Mouse (Mus musculus): ENCODE data around the gene Fbxl18.

The Fbxl18 gene

DNA sequence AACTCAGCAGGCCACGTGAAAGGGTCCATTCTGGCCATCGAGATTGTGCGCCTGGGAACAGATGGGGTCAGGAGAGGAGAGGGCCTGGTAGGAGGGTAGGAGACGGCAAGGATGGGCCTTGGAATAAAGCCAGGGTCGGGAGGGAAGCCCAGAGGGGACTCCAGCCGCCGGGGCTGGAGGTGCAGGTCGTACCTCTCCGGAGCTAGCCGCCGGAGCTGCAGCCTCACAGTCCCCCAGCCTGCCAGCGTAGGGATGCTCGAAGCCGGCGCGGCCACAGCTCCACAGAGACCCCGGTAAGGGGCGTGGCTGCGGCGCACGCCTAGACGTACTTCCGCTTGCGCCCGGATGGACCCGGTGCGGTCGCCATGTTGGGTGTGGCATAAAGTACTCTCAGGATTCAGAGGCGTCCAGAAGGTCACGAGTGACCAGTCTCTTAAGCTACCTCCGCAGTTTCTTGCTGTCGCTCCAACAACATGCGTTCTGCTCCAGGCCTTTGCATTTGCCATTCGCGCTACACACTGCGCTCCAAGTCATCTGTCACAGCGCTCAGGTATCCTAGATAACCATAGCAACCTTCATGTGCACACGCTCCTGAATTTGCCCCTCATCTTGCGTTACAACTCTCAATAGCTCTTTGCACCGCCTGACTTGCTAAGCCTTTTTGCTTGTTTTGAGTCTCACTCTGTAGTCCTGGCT, at the start of gene Fbxl18:
Fbxl18 (minus strand) TSS at position 504 of the 696 bp plus-strand sequence.
- TF ChIP-seq POU5F1 (IDR thresholded peaks at IDR 0.05; ENCODE audit: borderline replicate concordance, low read length) (no peak), CTCF (conservative IDR thresholded peaks at IDR 0.05; ENCODE audit: low read length) (no peak), NANOG (IDR thresholded peaks at IDR 0.05; ENCODE audit: borderline replicate concordance, low read length) (no peak)
- Histone ChIP-seq H3K4me1 (replicated peaks; ENCODE audit: low read depth, low read length) (peaks cover 55% of the 10 kb centered on the region), H3K9me3 (ENCODE audit: low read length) (no peaks in the 10 kb centered on the region)

GRCm38 (mm10) chr5:142940393-142940792, 45.2 kb upstream of the Fbxl18 start:
- Histone ChIP-seq H3K27me3 (ENCODE audit: insufficient read depth, low read length) (no peaks in the 10 kb centered on the region), H3K9me3 (ENCODE audit: low read length) (no peaks in the 10 kb centered on the region), H3K4me1 (replicated peaks; ENCODE audit: low read depth, low read length) (peaks cover 47% of the 10 kb centered on the region), H3K4me3 (replicated peaks; ENCODE audit: low read length) (no peak overlapping the region), H3K36me3 (ENCODE audit: insufficient read depth, low read length) (no peaks in the 10 kb centered on the region)
- peak; percentile 48 for TF ChIP-seq CTCF (conservative IDR thresholded peaks at IDR 0.05; ENCODE audit: low read length)
- TF ChIP-seq POU5F1 (IDR thresholded peaks at IDR 0.05; ENCODE audit: borderline replicate concordance, low read length) = no peak

More for the DNA sequence above, at the start of gene Fbxl18:
- Histone ChIP-seq H3K27me3 (ENCODE audit: insufficient read depth, low read length) (no peaks in the 10 kb centered on the region), H3K36me3 (ENCODE audit: insufficient read depth, low read length) (peaks cover 50% of the 10 kb centered on the region), H3K4me3 (replicated peaks; ENCODE audit: low read length) (peak within 1 kb of the TSS; percentile 96)

DNA sequence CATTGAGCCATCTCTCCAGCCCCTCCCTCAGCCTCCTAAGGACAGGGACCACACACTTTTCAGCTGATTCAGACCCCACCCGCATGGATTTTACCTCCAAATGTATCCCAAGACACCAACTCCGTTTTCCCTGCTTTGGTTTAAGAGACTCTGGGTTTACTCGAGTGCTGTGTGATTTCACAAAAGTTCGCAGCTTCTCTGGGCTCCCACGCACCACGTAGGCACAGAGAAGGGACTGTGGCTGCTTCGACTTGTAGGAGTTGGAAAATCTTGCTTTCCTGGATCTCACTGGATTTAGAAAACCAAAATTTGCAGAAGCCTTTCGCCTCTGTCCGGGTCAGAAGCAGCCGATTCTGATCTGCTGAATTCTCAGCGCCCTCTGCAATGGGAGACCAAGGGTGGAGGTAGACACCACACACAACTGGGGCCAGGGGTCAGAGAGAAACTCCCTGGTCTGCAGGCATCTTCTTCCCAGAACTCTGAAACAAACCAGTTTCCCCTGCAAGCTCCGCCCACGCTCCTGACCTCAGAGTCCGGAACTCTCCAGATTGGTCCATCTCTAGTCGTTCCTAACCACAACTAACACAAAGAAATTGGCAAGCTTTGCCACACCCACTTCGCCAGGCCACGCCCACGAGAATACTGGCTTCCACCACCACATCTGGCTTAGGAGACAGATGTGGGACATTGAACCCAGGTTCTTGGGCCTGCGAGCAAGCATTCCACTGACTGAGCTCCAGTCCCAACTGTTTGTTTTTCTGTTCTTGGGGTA, 42.9 kb upstream of the Fbxl18 start:
- Histone ChIP-seq H3K4me3 (replicated peaks; ENCODE audit: low read length) (peak overlapping the region; percentile 61), H3K4me1 (replicated peaks; ENCODE audit: low read depth, low read length) (peaks cover 40% of the 10 kb centered on the region), H3K36me3 (ENCODE audit: insufficient read depth, low read length) (no peaks in the 10 kb centered on the region), H3K9me3 (ENCODE audit: low read length) (no peaks in the 10 kb centered on the region), H3K27me3 (ENCODE audit: insufficient read depth, low read length) (no peaks in the 10 kb centered on the region)
- TF ChIP-seq CTCF (conservative IDR thresholded peaks at IDR 0.05; ENCODE audit: low read length) (no peak), POU5F1 (IDR thresholded peaks at IDR 0.05; ENCODE audit: borderline replicate concordance, low read length) (no peak), NANOG (IDR thresholded peaks at IDR 0.05; ENCODE audit: borderline replicate concordance, low read length) (no peak)

GRCm38 (mm10) chr5:142936336-142936719, 41.1 kb upstream of the Fbxl18 start:
- Histone ChIP-seq H3K27me3 (ENCODE audit: insufficient read depth, low read length) (no peaks in the 10 kb centered on the region), H3K4me3 (replicated peaks; ENCODE audit: low read length) (peak overlapping the region; percentile 27), H3K4me1 (replicated peaks; ENCODE audit: low read depth, low read length) (peaks cover 46% of the 10 kb centered on the region), H3K36me3 (ENCODE audit: insufficient read depth, low read length) (no peaks in the 10 kb centered on the region), H3K9me3 (ENCODE audit: low read length) (no peaks in the 10 kb centered on the region)
- TF ChIP-seq NANOG (IDR thresholded peaks at IDR 0.05; ENCODE audit: borderline replicate concordance, low read length) (no peak), CTCF (conservative IDR thresholded peaks at IDR 0.05; ENCODE audit: low read length) (peak; percentile 94)

DNA sequence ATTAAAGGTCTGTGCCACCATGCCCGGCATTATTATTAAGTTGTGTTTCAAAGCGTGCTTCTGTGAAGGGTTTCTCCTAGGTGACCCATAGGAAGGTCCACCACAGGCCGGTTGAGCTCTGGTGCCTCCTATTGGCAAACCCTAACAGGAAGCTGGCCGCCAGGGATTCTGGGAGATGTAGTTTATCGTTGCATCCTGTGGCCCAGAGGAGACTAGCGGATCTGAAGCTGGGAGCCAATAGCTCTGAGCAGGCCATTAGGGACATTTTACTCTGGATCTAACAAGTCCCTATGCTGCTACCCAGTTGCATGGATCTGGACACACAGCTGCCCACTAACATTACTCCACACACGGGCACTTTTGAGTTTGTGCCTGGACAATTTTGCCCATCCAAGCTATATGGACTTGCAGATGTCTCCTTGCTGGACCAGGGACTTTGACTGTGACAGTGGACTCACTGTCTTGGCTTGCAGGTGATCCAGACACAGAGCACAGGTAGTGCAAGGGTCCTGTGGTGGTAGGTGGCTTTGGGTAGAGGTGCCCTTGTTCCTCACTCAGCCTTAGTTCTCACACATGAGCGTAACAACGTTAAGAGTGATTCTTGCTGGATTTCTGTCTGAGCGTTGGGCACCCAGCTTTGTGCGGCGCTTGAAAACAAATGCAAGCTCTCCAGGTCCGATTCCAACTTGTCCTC, 40.6 kb upstream of the Fbxl18 start:
- Histone ChIP-seq H3K4me1 (replicated peaks; ENCODE audit: low read depth, low read length) (peaks cover 50% of the 10 kb centered on the region), H3K4me3 (replicated peaks; ENCODE audit: low read length) (peak overlapping the region; percentile 27), H3K36me3 (ENCODE audit: insufficient read depth, low read length) (no peaks in the 10 kb centered on the region), H3K27me3 (ENCODE audit: insufficient read depth, low read length) (no peaks in the 10 kb centered on the region), H3K9me3 (ENCODE audit: low read length) (no peaks in the 10 kb centered on the region)
- TF ChIP-seq POU5F1 (IDR thresholded peaks at IDR 0.05; ENCODE audit: borderline replicate concordance, low read length) (no peak), CTCF (conservative IDR thresholded peaks at IDR 0.05; ENCODE audit: low read length) (no peak), NANOG (IDR thresholded peaks at IDR 0.05; ENCODE audit: borderline replicate concordance, low read length) (no peak)

GRCm38 (mm10) chr5:142932731-142933130, 37.5 kb upstream of the Fbxl18 start:
- Histone ChIP-seq H3K9me3 (ENCODE audit: low read length) (no peaks in the 10 kb centered on the region), H3K4me1 (replicated peaks; ENCODE audit: low read depth, low read length) (peaks cover 63% of the 10 kb centered on the region), H3K36me3 (ENCODE audit: insufficient read depth, low read length) (no peaks in the 10 kb centered on the region), H3K4me3 (replicated peaks; ENCODE audit: low read length) (no peak overlapping the region), H3K27me3 (ENCODE audit: insufficient read depth, low read length) (no peaks in the 10 kb centered on the region)
- TF ChIP-seq CTCF (conservative IDR thresholded peaks at IDR 0.05; ENCODE audit: low read length) (no peak), POU5F1 (IDR thresholded peaks at IDR 0.05; ENCODE audit: borderline replicate concordance, low read length) (no peak), NANOG (IDR thresholded peaks at IDR 0.05; ENCODE audit: borderline replicate concordance, low read length) (no peak)

DNA sequence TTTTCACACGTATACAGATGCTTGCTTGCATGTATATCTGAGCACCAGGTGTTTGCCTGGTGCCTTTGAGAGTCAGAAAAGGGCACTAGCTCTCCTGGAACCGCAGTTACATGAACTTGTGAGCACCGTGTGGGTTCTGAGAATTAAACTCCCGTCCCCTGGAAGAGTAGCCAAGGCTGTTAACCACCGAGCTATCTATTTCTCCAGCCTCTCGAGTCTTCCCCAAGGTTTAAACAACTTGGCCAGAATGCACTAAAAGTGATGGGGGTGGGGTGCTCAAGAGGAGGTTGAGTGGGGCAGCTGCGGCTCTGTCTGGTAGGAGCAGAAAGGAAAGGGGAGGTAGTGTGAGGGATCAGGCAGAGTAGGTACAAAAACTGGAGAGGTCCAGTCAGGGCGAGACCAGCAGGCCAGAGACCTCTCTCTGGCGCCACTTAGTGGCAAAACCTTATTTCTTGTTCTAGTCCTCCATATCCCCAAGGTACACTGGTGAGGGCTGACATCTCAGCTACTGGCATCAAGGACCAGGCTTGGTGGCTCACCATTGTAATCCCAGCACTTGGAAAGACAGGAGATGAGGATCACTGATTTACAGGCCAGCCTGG, 37.0 kb upstream of the Fbxl18 start:
- H3K9me3 ChIP-seq (ENCODE audit: low read length) = no peaks in the 10 kb centered on the region
- no peak overlapping the region for H3K4me3 ChIP-seq (replicated peaks; ENCODE audit: low read length)
- H3K36me3 ChIP-seq (ENCODE audit: insufficient read depth, low read length) = no peaks in the 10 kb centered on the region
- H3K4me1 ChIP-seq (replicated peaks; ENCODE audit: low read depth, low read length) = peaks cover 63% of the 10 kb centered on the region
- H3K27me3 ChIP-seq (ENCODE audit: insufficient read depth, low read length) = no peaks in the 10 kb centered on the region
- peak; percentile 39 for TF ChIP-seq CTCF (conservative IDR thresholded peaks at IDR 0.05; ENCODE audit: low read length)
- TF ChIP-seq POU5F1 (IDR thresholded peaks at IDR 0.05; ENCODE audit: borderline replicate concordance, low read length) = no peak
- no peak for TF ChIP-seq NANOG (IDR thresholded peaks at IDR 0.05; ENCODE audit: borderline replicate concordance, low read length)

GRCm38 (mm10) chr5:142931241-142931745, 36.1 kb upstream of the Fbxl18 start:
- no peak overlapping the region for H3K4me3 ChIP-seq (replicated peaks; ENCODE audit: low read length)
- TF ChIP-seq POU5F1 (IDR thresholded peaks at IDR 0.05; ENCODE audit: borderline replicate concordance, low read length) = no peak
- no peak for TF ChIP-seq CTCF (conservative IDR thresholded peaks at IDR 0.05; ENCODE audit: low read length)
- no peak for TF ChIP-seq NANOG (IDR thresholded peaks at IDR 0.05; ENCODE audit: borderline replicate concordance, low read length)
- H3K9me3 ChIP-seq (ENCODE audit: low read length) = no peaks in the 10 kb centered on the region
- H3K27me3 ChIP-seq (ENCODE audit: insufficient read depth, low read length) = no peaks in the 10 kb centered on the region
- no peaks in the 10 kb centered on the region for H3K36me3 ChIP-seq (ENCODE audit: insufficient read depth, low read length)
- H3K4me1 ChIP-seq (replicated peaks; ENCODE audit: low read depth, low read length) = peaks cover 67% of the 10 kb centered on the region
